Mouse (Mus musculus): ENCODE data around the gene Hoxb4.

DNA sequence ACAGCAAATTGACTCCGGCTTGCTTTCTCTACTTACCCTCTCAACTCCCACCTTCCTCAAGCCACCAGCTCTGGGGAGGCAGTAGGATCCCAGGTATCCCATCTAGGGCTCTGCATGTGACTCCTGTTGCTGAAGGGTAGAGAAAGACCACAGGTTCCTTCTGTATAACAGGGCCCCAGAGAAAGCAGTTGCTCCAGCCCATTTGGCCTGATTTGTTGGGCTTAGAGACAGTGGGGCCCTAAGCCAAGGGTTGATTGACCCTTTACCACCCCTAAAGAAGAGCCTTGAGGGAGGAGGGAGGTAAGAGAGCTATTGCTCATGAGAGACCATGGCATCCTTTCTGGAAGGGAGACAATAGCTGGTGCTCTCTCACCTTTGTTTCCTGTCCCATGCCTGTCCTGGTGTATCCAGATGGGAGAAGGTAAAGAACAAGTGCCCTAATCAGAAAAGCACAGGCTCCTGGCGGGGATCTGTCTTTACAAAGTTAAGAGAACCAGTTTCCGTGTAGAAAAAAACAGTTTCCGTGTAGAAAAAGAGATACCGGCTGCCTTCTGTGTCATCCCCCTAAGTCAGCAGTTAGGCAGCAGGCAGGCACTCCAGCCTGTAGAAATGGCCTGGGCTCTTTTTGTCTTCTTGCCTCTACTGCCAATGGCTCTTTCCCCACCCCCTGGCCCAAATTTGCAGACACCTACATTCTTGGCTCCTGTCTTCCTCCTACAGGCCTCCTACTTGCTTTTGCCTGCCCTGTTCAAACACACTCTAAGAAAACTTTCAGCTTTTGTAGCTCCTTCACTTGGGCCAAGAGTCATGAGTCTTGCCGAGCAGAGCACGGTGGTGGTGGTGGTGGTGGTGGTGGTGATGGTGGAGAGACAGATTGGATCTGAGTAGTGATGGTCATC, 21.1 kb downstream of the Hoxb4 start:
- TF ChIP-seq POLR2A (IDR thresholded peaks at IDR 0.05; ENCODE audit: borderline replicate concordance, low read depth, low read length) (no peak), CTCF (IDR thresholded peaks at IDR 0.05; ENCODE audit: low read depth, low read length) (no peak)

All from bone marrow macrophage, adult 2 months (primary cell).